Mouse (Mus musculus) urinary bladder, postnatal 36 days (tissue): Measurements from ENCODE around the gene Fam216a.
A peak's percentile ranks its signal among the peaks of the same experiment; 100 is the strongest.
"Not testable (repeated sequence)": the region's sequence is repeated elsewhere in the genome, so short reads cannot be mapped to it uniquely, and the experiment has no call there.

Source experiments
- DNase-seq, 2 experiments: peaks; one replicate each; pipeline ENCODE4 v3.0.0; 2022; ENCODE audit warnings: low spot score in 2 of 2, mixed read lengths in 1 of 2

Gene Fam216a

DNA sequence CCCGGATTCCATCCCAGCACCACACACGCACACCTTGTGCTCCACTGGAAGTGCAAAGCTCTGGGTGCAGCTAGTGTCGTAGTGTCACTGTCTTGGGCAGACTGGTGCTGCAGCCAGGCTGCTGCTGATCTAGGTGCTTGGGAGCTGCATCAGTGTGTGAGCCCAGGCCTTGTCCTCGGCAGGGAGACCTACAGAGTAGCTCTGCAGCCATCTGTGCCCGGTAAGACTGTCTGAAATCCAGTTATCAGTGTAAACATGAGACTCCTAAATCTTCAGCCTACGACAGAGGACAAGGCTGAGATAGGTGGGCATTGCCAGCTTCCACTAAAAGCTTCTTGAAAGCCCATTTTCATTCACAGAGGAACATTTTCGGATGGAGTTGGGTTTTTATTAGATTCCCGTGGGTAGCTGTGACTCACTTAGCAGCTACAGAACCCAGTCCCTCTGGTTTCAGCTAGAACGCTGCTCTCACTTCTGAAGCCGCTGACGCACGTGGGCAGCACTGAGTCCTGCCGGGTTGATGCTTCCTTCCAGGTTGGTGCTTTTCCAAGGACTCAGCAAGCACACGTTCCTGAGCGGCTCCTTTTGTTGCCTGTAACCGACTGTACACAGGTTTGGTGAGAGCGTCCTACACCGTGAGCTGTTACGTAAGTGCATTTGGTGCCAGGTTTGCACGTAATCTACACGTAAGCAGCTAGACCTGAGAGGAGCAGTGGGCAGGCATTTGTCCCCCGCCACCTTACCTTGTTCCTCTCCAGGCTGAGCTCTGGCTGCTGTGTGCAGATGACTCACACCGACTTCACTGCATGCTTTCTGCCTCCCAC is 47.3 kb downstream of the Fam216a start:
- DNase-seq = peak in 1 of 2 experiments; percentile 20

DNA sequence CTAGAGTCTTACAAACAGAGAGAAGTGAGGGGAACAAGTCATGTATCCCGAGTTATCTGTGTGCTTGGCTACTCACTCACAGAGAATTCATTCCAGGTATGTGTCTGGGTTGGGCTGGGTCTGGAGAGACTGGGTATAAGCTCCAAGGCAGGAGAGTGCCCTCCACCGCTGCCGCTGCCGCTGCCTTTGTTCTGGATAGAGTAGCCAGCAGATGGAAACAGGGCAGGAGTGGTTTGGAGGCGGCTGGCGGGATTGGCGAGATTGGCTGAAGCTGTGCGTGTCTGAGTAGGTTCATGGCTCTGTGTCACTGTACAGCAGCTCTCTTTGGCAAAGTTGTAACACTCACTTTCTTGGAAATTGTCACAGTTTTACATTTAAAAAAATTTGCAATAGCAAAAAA is 48.6 kb downstream of the Fam216a start:
- no peak for DNase-seq

DNA sequence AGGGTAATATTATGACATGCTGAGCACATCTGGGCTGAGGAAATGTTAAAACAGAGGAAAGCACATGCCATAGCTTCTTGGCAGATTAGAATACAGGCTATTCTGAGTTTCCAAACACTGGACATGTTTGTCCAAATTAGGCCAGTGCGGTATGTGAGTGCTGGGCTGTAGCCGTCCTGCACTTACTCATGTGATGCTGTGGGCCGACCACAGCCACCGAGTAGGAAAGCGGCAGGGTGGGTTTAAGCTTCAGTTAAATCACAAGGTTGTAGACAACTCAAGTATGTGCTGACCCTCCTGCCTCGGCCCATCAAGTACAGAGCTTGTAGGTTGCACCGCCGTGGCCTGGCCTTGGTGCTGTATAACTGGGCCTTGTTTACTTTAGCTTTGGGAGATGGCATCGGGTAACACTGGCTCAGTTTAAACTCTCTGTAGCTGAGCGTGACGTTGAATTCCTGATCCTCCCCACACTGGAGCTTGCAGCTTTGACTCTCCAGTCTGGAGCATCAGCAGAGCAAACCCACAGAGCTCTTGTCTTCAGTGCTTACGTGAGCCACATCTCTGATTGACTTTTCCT is 51.9 kb downstream of the Fam216a start:
- no peak for DNase-seq

GRCm38 (mm10) chr5:122319474-122320204 is 52.5 kb downstream of the Fam216a start:
- no peak for DNase-seq

DNA sequence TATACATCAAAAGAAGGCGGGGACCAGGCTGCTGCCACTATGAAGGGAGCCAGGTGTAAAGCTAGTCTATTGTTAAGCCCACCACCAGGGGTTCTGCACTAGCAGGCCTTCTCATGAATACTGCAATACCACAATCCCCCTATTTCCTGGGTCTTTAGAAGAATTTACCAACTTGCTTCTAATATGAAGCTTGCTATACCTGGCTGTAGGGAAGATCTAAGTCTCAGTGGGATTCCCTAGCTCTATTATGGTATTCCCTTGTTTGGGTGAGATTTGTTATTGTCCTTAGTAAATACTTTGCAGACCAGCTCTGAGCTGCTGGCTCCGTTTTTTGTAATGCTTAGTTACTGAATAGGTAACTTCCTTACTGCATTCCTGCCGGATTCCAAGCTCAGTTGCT is 53.2 kb downstream of the Fam216a start:
- not testable (repeated sequence) for DNase-seq

DNA sequence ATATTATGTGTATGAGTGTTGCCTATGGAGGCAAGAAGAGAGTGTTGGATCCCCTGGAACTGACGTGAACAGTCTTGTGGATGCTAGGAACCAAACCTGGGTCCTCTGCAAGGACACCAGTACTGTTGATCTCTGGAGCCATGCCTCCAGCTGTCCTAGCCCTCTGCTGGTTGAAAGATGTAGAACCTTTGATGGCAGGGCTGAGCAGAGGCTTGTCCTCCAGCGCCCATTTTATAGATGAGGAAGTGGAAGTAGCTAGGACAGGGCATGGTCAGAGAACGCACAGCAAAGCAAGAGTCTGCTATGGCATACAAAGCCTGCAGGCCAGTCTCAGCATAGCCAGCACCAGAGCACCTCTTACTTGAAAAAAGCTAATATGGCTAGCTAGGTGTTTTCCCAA is 54.1 kb downstream of the Fam216a start:
- no peak for DNase-seq

DNA sequence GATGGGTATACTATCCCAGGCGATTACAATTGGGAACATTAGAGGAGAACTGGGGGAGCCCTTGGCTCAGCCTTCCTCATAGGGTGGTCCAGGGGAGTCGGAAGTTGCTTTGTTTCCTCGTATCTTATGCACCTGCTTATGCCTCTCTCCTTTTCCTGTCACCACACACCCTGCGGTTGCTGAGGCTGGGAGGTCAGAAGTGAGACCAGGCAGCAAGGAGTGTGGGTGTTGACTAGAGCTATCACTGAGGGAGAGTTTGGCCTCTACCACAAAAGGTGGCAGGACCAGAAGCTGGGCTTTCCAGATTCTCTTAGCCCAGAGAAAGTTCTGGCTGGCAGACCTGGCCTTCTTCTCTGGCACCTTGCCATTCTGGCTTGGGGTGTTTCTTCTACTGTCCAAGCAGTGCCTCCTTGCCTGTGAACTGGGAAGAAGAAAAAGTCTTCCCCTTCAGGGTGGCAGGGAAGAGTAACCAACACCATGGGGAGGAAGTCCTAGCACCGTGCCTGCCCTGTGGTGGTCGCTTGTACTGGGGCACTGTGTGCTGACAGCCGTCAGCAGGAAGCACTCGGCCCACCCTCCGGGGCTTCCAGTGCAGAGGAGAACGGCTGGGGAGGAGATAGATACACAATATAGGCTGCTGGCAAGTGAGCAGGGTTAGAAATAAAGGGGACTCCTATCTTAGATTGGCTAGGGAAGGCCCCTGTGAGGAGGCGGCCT is 54.7 kb downstream of the Fam216a start:
- peak in 1 of 2 experiments; percentile 57 for DNase-seq

- peak; percentile 73 to 92 for DNase-seq
Measured at GRCm38 (mm10) chr5:122314966-122315667, 57.0 kb downstream of the Fam216a start.
